Comparison of ENCODE assay signal across 8 mouse cellular contexts in genomic region chr3:52181326-52182101, GRCm38 (mm10).
DNase-seq lines count a peak whose midpoint lies in the region; ATAC-seq and TF ChIP-seq lines count a peak whose summit lies in the region.

No protein-coding gene starts in this region.

- intact Hi-C loops in left cerebral cortex, adult 2 months (cut with DNase I): no loop called here

- ATAC-seq in lung, embryonic 14.5 days (ENCODE audit: insufficient read depth): no peak
- ATAC-seq in embryonic facial prominence, embryonic 15.5 days (ENCODE audit: insufficient number of reproducible peaks, low FRiP score, low TSS enrichment, low read depth): no peak
- ATAC-seq in hindbrain, embryonic 14.5 days (ENCODE audit: low FRiP score): no peak
- no peak for ATAC-seq in neural tube, embryonic 15.5 days (ENCODE audit: low FRiP score)

- peak overlapping the region; percentile 53 for H3K4me2 ChIP-seq in lung, embryonic 14.5 days
- no peak overlapping the region for H3K4me2 ChIP-seq in embryonic facial prominence, embryonic 15.5 days (replicated peaks)
- H3K4me2 ChIP-seq in hindbrain, embryonic 14.5 days (replicated peaks): no peak overlapping the region
- H3K4me2 ChIP-seq in neural tube, embryonic 15.5 days: no peak overlapping the region

- peak overlapping the region; percentile 98 for H3K27ac ChIP-seq in lung, embryonic 14.5 days (ENCODE audit: low read depth)
- peak overlapping the region; percentile 96 for H3K27ac ChIP-seq in embryonic facial prominence, embryonic 15.5 days (replicated peaks)
- H3K27ac ChIP-seq in hindbrain, embryonic 14.5 days: peak overlapping the region; percentile 90; the same call in 1 of the 2 replicates
- H3K27ac ChIP-seq in neural tube, embryonic 15.5 days (replicated peaks): peak overlapping the region; percentile 86
- no peak overlapping the region for H3K27ac ChIP-seq in left cerebral cortex, adult 2 months

- WGBS in lung, embryonic 14.5 days: 81% methylated on average over 9 of the region's 9 CpGs
- 83% methylated on average over 9 of the region's 9 CpGs for WGBS in embryonic facial prominence, embryonic 15.5 days
- WGBS in hindbrain, embryonic 14.5 days: 88% methylated on average over 9 of the region's 9 CpGs
- WGBS in neural tube, embryonic 15.5 days: 79% methylated on average over 9 of the region's 9 CpGs

- H3K36me3 ChIP-seq in lung, embryonic 14.5 days (ENCODE audit: insufficient read depth): no peaks in the 10 kb centered on the region
- no peaks in the 10 kb centered on the region for H3K36me3 ChIP-seq in embryonic facial prominence, embryonic 15.5 days
- no peaks in the 10 kb centered on the region for H3K36me3 ChIP-seq in hindbrain, embryonic 14.5 days (replicated peaks; ENCODE audit: control insufficient read depth, insufficient read depth)
- no peaks in the 10 kb centered on the region for H3K36me3 ChIP-seq in neural tube, embryonic 15.5 days

- H3K4me1 ChIP-seq in lung, embryonic 14.5 days (ENCODE audit: insufficient read depth): peaks cover 36% of the 10 kb centered on the region
- H3K4me1 ChIP-seq in embryonic facial prominence, embryonic 15.5 days: peaks cover 38% of the 10 kb centered on the region
- H3K4me1 ChIP-seq in hindbrain, embryonic 14.5 days (replicated peaks; ENCODE audit: control insufficient read depth, insufficient read depth, low read length): peaks cover 27% of the 10 kb centered on the region
- peaks cover 39% of the 10 kb centered on the region for H3K4me1 ChIP-seq in neural tube, embryonic 15.5 days

- peak; percentile 34; the same call in 1 of the 2 replicates for TF ChIP-seq CTCF in lung, embryonic 14.5 days (IDR thresholded peaks at IDR 0.05; ENCODE audit: low read depth)
- no peak; the same call in 1 of the 2 replicates for TF ChIP-seq CTCF in left cerebral cortex, adult 2 months (IDR thresholded peaks at IDR 0.05)

- H3K4me3 ChIP-seq in lung, embryonic 14.5 days (ENCODE audit: low read depth, low read length): no peak overlapping the region
- H3K4me3 ChIP-seq in embryonic facial prominence, embryonic 15.5 days (replicated peaks): no peak overlapping the region
- H3K4me3 ChIP-seq in hindbrain, embryonic 14.5 days (replicated peaks; ENCODE audit: low read length): no peak overlapping the region
- H3K4me3 ChIP-seq in neural tube, embryonic 15.5 days (replicated peaks): no peak overlapping the region
- H3K4me3 ChIP-seq in left cerebral cortex, adult 2 months: no peak overlapping the region

- no peaks in the 10 kb centered on the region for H3K9me3 ChIP-seq in lung, embryonic 14.5 days (ENCODE audit: low read depth, low read length)
- H3K9me3 ChIP-seq in embryonic facial prominence, embryonic 15.5 days (replicated peaks): no peaks in the 10 kb centered on the region
- no peaks in the 10 kb centered on the region for H3K9me3 ChIP-seq in hindbrain, embryonic 14.5 days (ENCODE audit: control insufficient read depth, low read length)
- H3K9me3 ChIP-seq in neural tube, embryonic 15.5 days (replicated peaks): no peaks in the 10 kb centered on the region

- DNase-seq in lung, embryonic 14.5 days: peak; percentile 62
- DNase-seq in lung, postnatal 36 days: no peak
- no peak for DNase-seq in hindbrain, embryonic 14.5 days (ENCODE audit: low spot score)
- DNase-seq in adrenal gland, postnatal 14 days: no peak
- no peak for DNase-seq in cerebellum, adult 9-10 months
- no peak for DNase-seq in left cerebral cortex, adult 2 months (ENCODE audit: extremely low spot score in 1 of 2, low spot score in 2 of 2)

- H3K9ac ChIP-seq in lung, embryonic 14.5 days: no peak overlapping the region
- H3K9ac ChIP-seq in embryonic facial prominence, embryonic 15.5 days: no peak overlapping the region
- no peak overlapping the region for H3K9ac ChIP-seq in hindbrain, embryonic 14.5 days
- no peak overlapping the region for H3K9ac ChIP-seq in neural tube, embryonic 15.5 days (replicated peaks)

- no peaks in the 10 kb centered on the region for H3K27me3 ChIP-seq in lung, embryonic 14.5 days (ENCODE audit: insufficient read depth, low read length)
- H3K27me3 ChIP-seq in embryonic facial prominence, embryonic 15.5 days: no peaks in the 10 kb centered on the region
- 0 out of 2 replicates have a peak, but pooled peaks cover 3% of the 10 kb centered on the region for H3K27me3 ChIP-seq in hindbrain, embryonic 14.5 days (ENCODE audit: control insufficient read depth, insufficient read depth, low read length)
- H3K27me3 ChIP-seq in neural tube, embryonic 15.5 days (replicated peaks): no peaks in the 10 kb centered on the region
